Mouse (Mus musculus): ENCODE measurements around the gene Nipsnap3a. TPM values are rescaled to one million over a fixed set of nuclear protein-coding genes. Genes with fewer than 3 reads are reported as not detected.

Gene Nipsnap3a
- not detected in 2 replicates for polyA plus RNA-seq (2014; fragmentation: Nextera tagmentation; extraction: Ambion mirVana)

DNA sequence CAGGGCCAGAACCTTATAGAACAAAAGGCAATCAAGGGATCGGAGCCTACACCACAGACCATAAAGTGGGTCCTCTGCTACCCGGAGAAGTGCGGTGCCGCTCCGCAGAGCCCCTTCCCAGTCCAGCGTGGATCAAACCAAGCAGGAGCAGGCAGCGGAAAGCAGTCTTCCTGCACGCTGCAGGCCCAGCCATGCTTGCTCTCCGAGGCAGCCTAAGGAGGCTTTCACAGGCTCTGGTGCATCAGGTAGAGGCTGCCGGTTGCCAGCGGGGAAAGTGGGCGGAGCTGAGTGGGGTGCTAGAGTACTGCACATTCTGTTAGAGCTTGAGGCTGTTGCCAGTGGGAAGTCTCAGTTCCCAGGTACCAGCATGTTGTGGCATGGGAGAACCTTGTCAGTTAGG lies at the start of gene Nipsnap3a:
TSS of gene Nipsnap3a (plus strand) at position 25 of the 400 bp plus-strand sequence.
- Histone ChIP-seq H3K9me3 (replicated peaks; ENCODE audit: control insufficient read depth, low read length) (no peaks in the 10 kb centered on the region), H3K4me1 (ENCODE audit: control insufficient read depth, insufficient read depth, low read length) (no peaks in the 10 kb centered on the region), H3K36me3 (replicated peaks; ENCODE audit: control insufficient read depth, insufficient read depth, low read depth, low read length) (no peaks in the 10 kb centered on the region), H3K4me2 (ENCODE audit: low read depth, low read length) (peak within 1 kb of the TSS; percentile 33), H3K4me3 (ENCODE audit: low read depth, low read length) (no peak within 1 kb of the TSS), H3K27me3 (ENCODE audit: control insufficient read depth, insufficient read depth, low read length) (no peaks in the 10 kb centered on the region), H3K9ac (replicated peaks; ENCODE audit: low read length) (0 out of 2 replicates have a peak within 1 kb of the TSS, but pooled peaks have one; percentile 27), H3K27ac (replicated peaks; ENCODE audit: low read depth, low read length) (no peak within 1 kb of the TSS)
- 31% methylated on average over 12 of the region's 12 CpGs for WGBS
- 0 out of 2 replicates have a peak, but pooled peaks have one; percentile 39 for ATAC-seq (replicated peaks; ENCODE audit: insufficient number of reproducible peaks, low FRiP score, low TSS enrichment, low read depth)
- peak; percentile 31 for DNase-seq (ENCODE audit: low spot score)

DNA sequence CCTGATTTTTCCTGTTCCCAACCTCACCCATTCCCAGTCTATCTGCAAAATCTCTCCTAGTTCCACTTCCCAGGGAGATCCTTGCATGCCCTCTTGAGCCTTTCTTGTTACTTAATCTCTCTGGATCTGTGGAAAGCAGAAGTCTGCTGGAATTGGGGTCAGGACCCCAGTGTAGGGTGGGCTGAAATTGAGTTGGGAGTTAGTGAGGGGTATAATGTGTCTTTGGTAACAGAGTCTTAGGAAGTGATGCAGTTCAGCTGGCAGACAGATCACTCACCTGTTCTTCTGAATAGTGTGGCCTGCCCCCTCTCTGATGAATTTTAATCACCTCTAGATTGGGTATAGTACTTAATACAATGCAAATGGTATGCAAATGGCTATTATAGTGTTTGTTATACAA lies 42.4 kb upstream of the Nipsnap3a start:
- Histone ChIP-seq H3K27ac (replicated peaks; ENCODE audit: low read depth, low read length) (no peak overlapping the region), H3K9me3 (replicated peaks; ENCODE audit: control insufficient read depth, low read length) (no peaks in the 10 kb centered on the region), H3K9ac (replicated peaks; ENCODE audit: low read length) (no peak overlapping the region), H3K4me3 (ENCODE audit: low read depth, low read length) (no peak overlapping the region), H3K27me3 (ENCODE audit: control insufficient read depth, insufficient read depth, low read length) (no peaks in the 10 kb centered on the region), H3K4me2 (ENCODE audit: low read depth, low read length) (no peak overlapping the region), H3K36me3 (replicated peaks; ENCODE audit: control insufficient read depth, insufficient read depth, low read depth, low read length) (no peaks in the 10 kb centered on the region), H3K4me1 (ENCODE audit: control insufficient read depth, insufficient read depth, low read length) (no peaks in the 10 kb centered on the region)
- DNase-seq (ENCODE audit: low spot score), result no peak
- no peak for ATAC-seq (replicated peaks; ENCODE audit: insufficient number of reproducible peaks, low FRiP score, low TSS enrichment, low read depth)

DNA sequence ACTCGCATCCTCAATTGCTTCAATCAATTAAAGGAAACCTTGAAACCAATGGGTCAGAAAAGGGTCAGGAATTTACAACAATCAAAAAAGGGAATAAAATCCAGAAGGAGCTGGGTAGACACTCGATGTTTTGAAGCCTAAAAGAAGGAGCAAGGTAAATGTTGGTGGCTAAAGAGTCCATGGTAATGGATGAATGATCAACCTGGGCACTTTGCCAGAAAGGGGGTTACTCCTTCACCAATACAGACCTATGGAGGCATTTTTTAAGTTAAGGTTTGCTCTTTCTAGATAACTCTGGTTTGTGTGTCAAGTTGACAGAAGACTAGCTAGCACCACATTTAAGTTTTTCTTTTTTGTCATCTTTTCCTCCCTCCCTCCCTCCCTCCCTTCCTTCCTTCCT lies 40.1 kb upstream of the Nipsnap3a start:
- 78% methylated on average over 2 of the region's 2 CpGs for WGBS
- Histone ChIP-seq H3K27me3 (ENCODE audit: control insufficient read depth, insufficient read depth, low read length) (no peaks in the 10 kb centered on the region), H3K4me3 (ENCODE audit: low read depth, low read length) (no peak overlapping the region), H3K9me3 (replicated peaks; ENCODE audit: control insufficient read depth, low read length) (no peaks in the 10 kb centered on the region), H3K27ac (replicated peaks; ENCODE audit: low read depth, low read length) (no peak overlapping the region), H3K36me3 (replicated peaks; ENCODE audit: control insufficient read depth, insufficient read depth, low read depth, low read length) (no peaks in the 10 kb centered on the region), H3K9ac (replicated peaks; ENCODE audit: low read length) (no peak overlapping the region), H3K4me1 (ENCODE audit: control insufficient read depth, insufficient read depth, low read length) (no peaks in the 10 kb centered on the region), H3K4me2 (ENCODE audit: low read depth, low read length) (no peak overlapping the region)
- ATAC-seq (replicated peaks; ENCODE audit: insufficient number of reproducible peaks, low FRiP score, low TSS enrichment, low read depth), result no peak
- DNase-seq (ENCODE audit: low spot score), result no peak

DNA sequence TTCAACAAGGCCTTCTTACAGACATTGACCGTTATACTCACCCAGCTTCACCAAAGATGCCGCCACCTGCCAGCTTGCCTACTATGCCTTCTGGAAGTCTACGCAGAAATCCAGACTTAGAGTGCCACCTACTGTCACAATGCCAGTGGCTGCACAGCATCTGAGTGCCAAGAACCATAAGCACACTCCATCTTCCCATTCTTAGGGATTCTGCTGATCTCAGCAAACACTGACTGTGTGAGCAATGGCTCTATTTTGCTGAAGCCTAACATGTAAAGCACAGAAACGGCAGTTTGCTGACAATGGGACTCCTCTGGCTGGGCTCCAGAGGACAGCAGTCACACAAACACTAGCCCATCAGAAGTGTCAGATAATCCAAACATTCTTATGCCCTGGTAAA lies 30.4 kb upstream of the Nipsnap3a start:
- no peaks in the 10 kb centered on the region for H3K36me3 ChIP-seq (replicated peaks; ENCODE audit: control insufficient read depth, insufficient read depth, low read depth, low read length)
- H3K9me3 ChIP-seq (replicated peaks; ENCODE audit: control insufficient read depth, low read length), result no peaks in the 10 kb centered on the region
- H3K4me3 ChIP-seq (ENCODE audit: low read depth, low read length), result no peak overlapping the region
- WGBS, result 47% methylated on average over 4 of the region's 4 CpGs
- H3K27ac ChIP-seq (replicated peaks; ENCODE audit: low read depth, low read length), result no peak overlapping the region
- H3K4me2 ChIP-seq (ENCODE audit: low read depth, low read length), result no peak overlapping the region
- H3K27me3 ChIP-seq (ENCODE audit: control insufficient read depth, insufficient read depth, low read length), result no peaks in the 10 kb centered on the region
- H3K4me1 ChIP-seq (ENCODE audit: control insufficient read depth, insufficient read depth, low read length), result no peaks in the 10 kb centered on the region
- no peak for ATAC-seq (replicated peaks; ENCODE audit: insufficient number of reproducible peaks, low FRiP score, low TSS enrichment, low read depth)
- H3K9ac ChIP-seq (replicated peaks; ENCODE audit: low read length), result no peak overlapping the region
- peak; percentile 49 for DNase-seq (ENCODE audit: low spot score)

DNA sequence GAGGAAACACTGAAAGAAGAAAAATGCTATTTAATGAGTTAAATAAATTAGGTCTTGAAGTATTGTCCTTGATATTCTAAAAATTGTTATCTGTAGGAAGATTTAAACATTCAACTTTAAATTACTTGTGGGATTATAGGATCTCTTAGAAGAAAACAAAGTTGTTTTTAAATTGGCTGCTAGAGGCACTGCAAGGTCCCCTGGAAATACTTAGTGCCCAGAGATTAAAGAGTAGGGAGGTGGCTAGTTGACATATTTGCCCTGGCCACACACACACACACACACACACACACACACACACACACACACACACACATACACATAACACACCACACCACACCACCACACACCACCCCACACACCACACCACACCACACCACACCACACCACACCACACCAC lies 24.8 kb upstream of the Nipsnap3a start, which contains the start of gene Olfr270:
TSS of gene Olfr270 (plus strand) at position 301 of the 400 bp plus-strand sequence.
- DNase-seq (ENCODE audit: low spot score) (no peak), ATAC-seq (replicated peaks; ENCODE audit: insufficient number of reproducible peaks, low FRiP score, low TSS enrichment, low read depth) (no peak)
- no peak within 1 kb of the TSS for H3K9ac ChIP-seq (replicated peaks; ENCODE audit: low read length)
- H3K4me3 ChIP-seq (ENCODE audit: low read depth, low read length), result no peak within 1 kb of the TSS
- H3K9me3 ChIP-seq (replicated peaks; ENCODE audit: control insufficient read depth, low read length), result no peaks in the 10 kb centered on the region
- H3K27me3 ChIP-seq (ENCODE audit: control insufficient read depth, insufficient read depth, low read length), result no peaks in the 10 kb centered on the region
- no peak within 1 kb of the TSS for H3K27ac ChIP-seq (replicated peaks; ENCODE audit: low read depth, low read length)
- no peak within 1 kb of the TSS for H3K4me2 ChIP-seq (ENCODE audit: low read depth, low read length)
- no peaks in the 10 kb centered on the region for H3K36me3 ChIP-seq (replicated peaks; ENCODE audit: control insufficient read depth, insufficient read depth, low read depth, low read length)
- H3K4me1 ChIP-seq (ENCODE audit: control insufficient read depth, insufficient read depth, low read length), result no peaks in the 10 kb centered on the region

DNA sequence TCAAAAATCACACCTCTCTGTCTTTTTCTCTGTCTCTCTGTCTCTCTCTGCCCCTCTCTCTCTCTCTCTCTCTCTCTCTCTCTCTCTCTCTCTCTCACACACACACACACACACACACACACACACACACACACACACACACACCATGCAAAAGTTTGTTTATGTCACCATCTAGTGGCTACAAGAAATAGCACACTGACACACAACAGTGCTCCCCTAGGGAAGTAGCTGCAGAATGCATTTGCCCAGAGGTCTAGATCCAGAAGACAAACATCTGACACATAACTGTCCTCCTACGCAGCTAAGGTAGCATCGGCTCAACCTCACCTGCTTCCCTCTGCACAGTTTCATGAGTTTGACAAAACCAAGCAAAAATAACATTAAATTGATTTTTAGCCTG lies 3.9 kb upstream of the Nipsnap3a start:
- H3K36me3 ChIP-seq (replicated peaks; ENCODE audit: control insufficient read depth, insufficient read depth, low read depth, low read length), result no peaks in the 10 kb centered on the region
- ATAC-seq (replicated peaks; ENCODE audit: insufficient number of reproducible peaks, low FRiP score, low TSS enrichment, low read depth), result no peak
- H3K9me3 ChIP-seq (replicated peaks; ENCODE audit: control insufficient read depth, low read length), result no peaks in the 10 kb centered on the region
- H3K4me1 ChIP-seq (ENCODE audit: control insufficient read depth, insufficient read depth, low read length), result no peaks in the 10 kb centered on the region
- no peak overlapping the region for H3K9ac ChIP-seq (replicated peaks; ENCODE audit: low read length)
- H3K27ac ChIP-seq (replicated peaks; ENCODE audit: low read depth, low read length), result no peak overlapping the region
- no peak overlapping the region for H3K4me3 ChIP-seq (ENCODE audit: low read depth, low read length)
- no peaks in the 10 kb centered on the region for H3K27me3 ChIP-seq (ENCODE audit: control insufficient read depth, insufficient read depth, low read length)
- 73% methylated on average over 2 of the region's 2 CpGs for WGBS
- no peak overlapping the region for H3K4me2 ChIP-seq (ENCODE audit: low read depth, low read length)
- DNase-seq (ENCODE audit: low spot score), result peak; percentile 36

DNA sequence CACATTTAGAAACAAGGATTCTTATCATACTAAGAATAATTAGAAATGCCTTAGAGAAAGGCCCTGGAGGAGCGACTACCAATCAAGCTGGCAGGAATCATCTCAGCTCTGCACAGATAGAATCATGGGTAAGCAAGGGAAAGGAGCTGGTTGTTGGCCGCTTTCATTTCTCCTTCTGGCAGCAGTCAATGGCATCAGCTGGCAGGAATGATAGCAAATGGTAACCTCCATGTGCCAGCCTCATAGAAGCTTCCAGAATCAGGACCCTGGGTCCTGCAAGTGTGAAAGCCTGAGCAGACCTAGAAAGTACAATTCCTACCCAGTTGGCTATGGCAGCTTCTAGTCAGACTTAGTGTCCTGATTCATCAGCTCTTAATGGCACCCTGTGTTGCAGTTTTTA lies 2.8 kb upstream of the Nipsnap3a start:
- Histone ChIP-seq H3K9ac (replicated peaks; ENCODE audit: low read length) (no peak overlapping the region), H3K36me3 (replicated peaks; ENCODE audit: control insufficient read depth, insufficient read depth, low read depth, low read length) (no peaks in the 10 kb centered on the region), H3K4me1 (ENCODE audit: control insufficient read depth, insufficient read depth, low read length) (no peaks in the 10 kb centered on the region), H3K9me3 (replicated peaks; ENCODE audit: control insufficient read depth, low read length) (no peaks in the 10 kb centered on the region), H3K4me2 (ENCODE audit: low read depth, low read length) (no peak overlapping the region), H3K4me3 (ENCODE audit: low read depth, low read length) (no peak overlapping the region), H3K27ac (replicated peaks; ENCODE audit: low read depth, low read length) (no peak overlapping the region), H3K27me3 (ENCODE audit: control insufficient read depth, insufficient read depth, low read length) (no peaks in the 10 kb centered on the region)
- 84% methylated on average over 2 of the region's 2 CpGs for WGBS
- no peak for ATAC-seq (replicated peaks; ENCODE audit: insufficient number of reproducible peaks, low FRiP score, low TSS enrichment, low read depth)
- no peak for DNase-seq (ENCODE audit: low spot score)

DNA sequence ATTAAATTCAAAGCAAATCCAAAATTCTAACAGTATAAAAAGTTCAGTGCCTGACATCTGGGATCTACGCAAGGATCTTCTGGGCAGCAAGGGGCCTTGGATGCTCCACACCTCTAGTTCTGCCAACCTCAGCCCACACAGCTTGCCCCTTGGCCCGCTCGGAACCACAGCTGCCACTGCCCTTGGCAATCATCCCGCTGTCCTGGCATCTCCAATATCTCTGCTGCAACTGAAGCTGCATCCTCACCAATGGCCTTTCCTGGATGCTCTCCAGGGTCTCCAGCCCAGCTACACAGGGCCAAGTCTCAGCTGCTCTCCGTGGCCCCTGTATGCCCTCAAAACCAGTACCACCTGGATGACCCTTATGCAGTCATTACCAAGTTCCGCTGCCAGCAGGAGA lies 10.4 kb downstream of the Nipsnap3a start:
- no peak overlapping the region for H3K4me2 ChIP-seq (ENCODE audit: low read depth, low read length)
- WGBS, result 93% methylated on average over 6 of the region's 6 CpGs
- no peaks in the 10 kb centered on the region for H3K36me3 ChIP-seq (replicated peaks; ENCODE audit: control insufficient read depth, insufficient read depth, low read depth, low read length)
- no peak for ATAC-seq (replicated peaks; ENCODE audit: insufficient number of reproducible peaks, low FRiP score, low TSS enrichment, low read depth)
- no peak overlapping the region for H3K27ac ChIP-seq (replicated peaks; ENCODE audit: low read depth, low read length)
- H3K27me3 ChIP-seq (ENCODE audit: control insufficient read depth, insufficient read depth, low read length), result no peaks in the 10 kb centered on the region
- H3K4me3 ChIP-seq (ENCODE audit: low read depth, low read length), result no peak overlapping the region
- H3K9ac ChIP-seq (replicated peaks; ENCODE audit: low read length), result no peak overlapping the region
- no peaks in the 10 kb centered on the region for H3K4me1 ChIP-seq (ENCODE audit: control insufficient read depth, insufficient read depth, low read length)
- DNase-seq (ENCODE audit: low spot score), result no peak
- no peaks in the 10 kb centered on the region for H3K9me3 ChIP-seq (replicated peaks; ENCODE audit: control insufficient read depth, low read length)
